Mouse (Mus musculus) CH12.LX (cell line): ENCODE data around the gene Sema3b. TPM values are rescaled to one million over a fixed set of nuclear protein-coding genes. Genes with fewer than 3 reads are reported as not detected.

Experiments
- DNase-seq: peaks from one replicate; pipeline ENCODE4 v3.0.0-alpha.2; 2013; ENCODE audit errors: extremely low read depth
- H3K27ac ChIP-seq: 2 replicates; pipeline ENCODE4 v1.5.1; 2012; ENCODE audit warnings: low read depth, mild to moderate bottlenecking, control low read depth, moderate library complexity; ENCODE audit not compliant: insufficient read depth
- H3K27me3 ChIP-seq: replicated peaks from 2 replicates; pipeline ENCODE3; 2012; ENCODE audit warnings: inconsistent platforms
- H3K36me3 ChIP-seq, 2 experiments: replicated peaks in 1 of 2; 2 replicates each; pipeline versions ENCODE3 to v1.6.1; 2012; ENCODE audit warnings: inconsistent platforms in 1 of 2, low read length in 1 of 2, mild to moderate bottlenecking in 1 of 2, mixed read lengths in 1 of 2, moderate library complexity in 1 of 2; ENCODE audit not compliant: control insufficient read depth in 1 of 2, insufficient read depth in 1 of 2
- H3K4me1 ChIP-seq, 2 experiments: 2 replicates each; pipeline ENCODE4 v1.6.1; 2012; ENCODE audit warnings: inconsistent platforms in 1 of 2, moderate library complexity in 1 of 2; ENCODE audit not compliant: insufficient read depth in 2 of 2, control insufficient read depth in 1 of 2
- H3K4me2 ChIP-seq: 2 replicates; pipeline ENCODE4 v1.6.1; 2012; ENCODE audit warnings: low read depth, mild to moderate bottlenecking, control low read depth; ENCODE audit not compliant: poor library complexity, insufficient read depth, severe bottlenecking
- H3K4me3 ChIP-seq, 3 experiments: fragments of 150-350 bp in 1 of 3; sonication (generic) in 1 of 3; replicated peaks in 1 of 3; 2 replicates each; pipeline versions ENCODE3 to v1.5.1; 2011 to 2012; ENCODE audit warnings: low read depth in 2 of 3, low read length in 2 of 3, mild to moderate bottlenecking in 2 of 3, moderate library complexity in 2 of 3, control low read depth in 1 of 3, improper control_type of control experiment in 1 of 3, inconsistent platforms in 1 of 3, mixed read lengths in 1 of 3; ENCODE audit not compliant: poor library complexity in 1 of 3
- H3K79me2 ChIP-seq: replicated peaks from 2 replicates; pipeline ENCODE4 v1.6.1; 2012; ENCODE audit warnings: mild to moderate bottlenecking, moderate library complexity; ENCODE audit not compliant: control insufficient read depth, poor library complexity, insufficient read depth, severe bottlenecking; ENCODE audit errors: extremely low read depth
- H3K9ac ChIP-seq: 2 replicates; pipeline ENCODE4 v1.6.1; 2012; ENCODE audit warnings: low read depth, mild to moderate bottlenecking, control low read depth, moderate library complexity; ENCODE audit not compliant: insufficient read depth
- H3K9me3 ChIP-seq: replicated peaks from 2 replicates; pipeline ENCODE3; 2012; ENCODE audit warnings: low read length, inconsistent platforms, mixed read lengths
- CTCF ChIP-seq, 2 experiments: IDR thresholded peaks in 1 of 2; conservative IDR thresholded peaks in 1 of 2; 2 replicates each; pipeline ENCODE4 v1.5.1; 2011 to 2012; ENCODE audit warnings: low read depth in 2 of 2, low read length in 2 of 2, improper control_type of control experiment in 1 of 2, inconsistent platforms in 1 of 2, mild to moderate bottlenecking in 1 of 2, moderate library complexity in 1 of 2
- ELF1 ChIP-seq: IDR thresholded peaks from 2 replicates; pipeline ENCODE4 v1.6.1; 2014; ENCODE audit warnings: low read depth, mild to moderate bottlenecking, inconsistent platforms, low read length, improper control_type of control experiment
- HCFC1 ChIP-seq: IDR thresholded peaks from 2 replicates; pipeline ENCODE4 v1.6.1; 2012; ENCODE audit warnings: low read depth, mild to moderate bottlenecking, inconsistent platforms, low read length, improper control_type of control experiment
- JUN ChIP-seq: IDR thresholded peaks from 2 replicates; pipeline ENCODE4 v1.6.1; 2011; ENCODE audit warnings: low read depth, mild to moderate bottlenecking, low read length, improper control_type of control experiment, moderate library complexity; ENCODE audit not compliant: insufficient read depth
- MXI1 ChIP-seq: IDR thresholded peaks from 2 replicates; pipeline ENCODE4 v1.6.1; 2011; ENCODE audit warnings: mild to moderate bottlenecking, low read depth, low read length, improper control_type of control experiment
- NELFE ChIP-seq: IDR thresholded peaks from 2 replicates; pipeline ENCODE4 v1.6.1; 2011; ENCODE audit warnings: low read depth, low read length, improper control_type of control experiment
- POLR2A ChIP-seq: IDR thresholded peaks from 2 replicates; pipeline ENCODE4 v1.6.1; 2011; ENCODE audit warnings: low read depth, mild to moderate bottlenecking, improper control_type of control experiment, low read length
- RAD21 ChIP-seq: IDR thresholded peaks from 2 replicates; pipeline ENCODE4 v1.6.1; 2011; ENCODE audit warnings: low read depth, mild to moderate bottlenecking, low read length, improper control_type of control experiment, moderate library complexity
- SIN3A ChIP-seq: IDR thresholded peaks from 2 replicates; pipeline ENCODE4 v1.6.1; 2012; ENCODE audit warnings: low read length, improper control_type of control experiment, inconsistent platforms
- SMC3 ChIP-seq: IDR thresholded peaks from 2 replicates; pipeline ENCODE4 v1.6.1; 2011; ENCODE audit warnings: low read depth, low read length, improper control_type of control experiment
- TCF12 ChIP-seq: IDR thresholded peaks from 2 replicates; pipeline ENCODE4 v1.6.1; 2014; ENCODE audit warnings: low read depth, mild to moderate bottlenecking, inconsistent platforms, low read length, improper control_type of control experiment
- UBTF ChIP-seq: IDR thresholded peaks from 2 replicates; pipeline ENCODE4 v1.6.1; 2012; ENCODE audit warnings: low read depth, mild to moderate bottlenecking, inconsistent platforms, low read length, improper control_type of control experiment, moderate library complexity
- USF1 ChIP-seq: IDR thresholded peaks from 2 replicates; pipeline ENCODE4 v1.6.1; 2014; ENCODE audit warnings: low read depth, mild to moderate bottlenecking, inconsistent platforms, low read length, improper control_type of control experiment
- USF2 ChIP-seq: conservative IDR thresholded peaks from 2 replicates; pipeline ENCODE4 v1.6.1; 2011; ENCODE audit warnings: low read depth, low read length, improper control_type of control experiment
- ZKSCAN1 ChIP-seq: IDR thresholded peaks from 2 replicates; pipeline ENCODE4 v1.6.1; 2012; ENCODE audit warnings: low read depth, inconsistent platforms, low read length, improper control_type of control experiment, borderline replicate concordance
- ZMIZ1 ChIP-seq: IDR thresholded peaks from 2 replicates; pipeline ENCODE4 v1.6.1; 2012; ENCODE audit warnings: low read depth, mild to moderate bottlenecking, inconsistent platforms, low read length, improper control_type of control experiment
- dilution Hi-C: fragments of 300-500 bp; cut with MboI; formaldehyde crosslinking; loops from 2 replicates; pipeline ENCODE4 v1.14.3; 2020; ENCODE audit warnings: low sequenced_read_pairs; ENCODE audit not compliant: extremely low pct_unique_long_range_greater_than_20kb, extremely low pct_ligation_motif_present
- in situ Hi-C: fragments of 300-500 bp; cut with MboI; formaldehyde crosslinking; loops from 3 replicates; pipeline ENCODE4 v1.14.3; 2019; ENCODE audit warnings: low sequenced_read_pairs, low pct_ligation_motif_present, low pct_unique_long_range_greater_than_20kb, mixed read lengths
- polyA plus RNA-seq: library from polyadenylated mRNA; unstranded; fragments of >175 nt; gene quantifications from 2 replicates; pipeline ENCODE4 v1.2.1, GENCODE M21; 2012; ENCODE audit warnings: low read depth; ENCODE audit not compliant: insufficient read length
- total RNA-seq, 2 experiments: library from RNA; depleted of rRNA; stranded (reverse); fragments of 300-350 nt in 1 of 2; fragments of >200 nt in 1 of 2; gene quantifications; 2 replicates each; pipeline ENCODE4 v1.2.3; 2012 to 2014

Sema3b gene
- total and polyA plus RNA-seq, 3 experiments = 4.3 to 11.6 (median 8.0) TPM

- no peak for TF ChIP-seq UBTF
Observed at GRCm38 (mm10) chr9:107637070-107637469, 28.0 kb upstream of the Sema3b start (continued).

- Histone ChIP-seq H3K27me3 (no peaks in the 10 kb centered on the region), H3K36me3 (peaks cover 6 to 23% of the 10 kb centered on the region in 2 experiments), H3K79me2 (peaks cover 43% of the 10 kb centered on the region), H3K4me3 (peak within 1 kb of the TSS; percentile 88 to 97 (median 94)), H3K27ac (peak within 1 kb of the TSS; percentile 70), H3K4me2 (peak within 1 kb of the TSS; percentile 75), H3K4me1 (peaks cover 16 to 43% of the 10 kb centered on the region in 2 experiments), H3K9me3 (no peaks in the 10 kb centered on the region), H3K9ac (peak within 1 kb of the TSS; percentile 93)
- no peak for TF ChIP-seq JUN
- no peak for TF ChIP-seq SMC3
- TF ChIP-seq HCFC1 = peak; percentile 48
- TF ChIP-seq RAD21 = no peak
- TF ChIP-seq ZMIZ1 = peak; percentile 91
- TF ChIP-seq ZKSCAN1 = no peak
- TF ChIP-seq NELFE = peak; percentile 79
- TF ChIP-seq CTCF (conservative IDR thresholded peaks at IDR 0.05 in 1 of 2, IDR thresholded peaks at IDR 0.05 in 1 of 2; ENCODE audit: low read depth in 2 of 2, low read length in 2 of 2) = peak in 1 of 2 experiments; percentile 36; a peak in 2 of 4 replicates
- peak; percentile 75 for TF ChIP-seq USF1
- peak; percentile 27; the same call in 1 of the 2 replicates for TF ChIP-seq MXI1
- TF ChIP-seq SIN3A = peak; percentile 35; the same call in 1 of the 2 replicates
- TF ChIP-seq USF2 = peak; percentile 77
- TF ChIP-seq POLR2A = peak; percentile 87
- TF ChIP-seq ELF1 = 0 out of 2 replicates have a peak, but pooled peaks have one; percentile 24
- TF ChIP-seq TCF12 = peak; percentile 97
- dilution Hi-C loops (no loop called here), in situ Hi-C loops (no loop called here)
- peak; percentile 98 for DNase-seq
Observed at GRCm38 (mm10) chr9:107635279-107636028, 26.4 kb upstream of the Sema3b start, which contains the start of gene Gnai2. Gene Gnai2, minus strand, starts transcription at chr9:107635367.
